Mouse (Mus musculus): ENCODE measurements around the gene Mthfsd. TPM values are rescaled to one million over a fixed set of nuclear protein-coding genes. Genes with fewer than 3 reads are reported as not detected.

The Mthfsd gene
- polyA plus RNA-seq, 1 experiment from 2014 or later = 29.7 TPM

DNA sequence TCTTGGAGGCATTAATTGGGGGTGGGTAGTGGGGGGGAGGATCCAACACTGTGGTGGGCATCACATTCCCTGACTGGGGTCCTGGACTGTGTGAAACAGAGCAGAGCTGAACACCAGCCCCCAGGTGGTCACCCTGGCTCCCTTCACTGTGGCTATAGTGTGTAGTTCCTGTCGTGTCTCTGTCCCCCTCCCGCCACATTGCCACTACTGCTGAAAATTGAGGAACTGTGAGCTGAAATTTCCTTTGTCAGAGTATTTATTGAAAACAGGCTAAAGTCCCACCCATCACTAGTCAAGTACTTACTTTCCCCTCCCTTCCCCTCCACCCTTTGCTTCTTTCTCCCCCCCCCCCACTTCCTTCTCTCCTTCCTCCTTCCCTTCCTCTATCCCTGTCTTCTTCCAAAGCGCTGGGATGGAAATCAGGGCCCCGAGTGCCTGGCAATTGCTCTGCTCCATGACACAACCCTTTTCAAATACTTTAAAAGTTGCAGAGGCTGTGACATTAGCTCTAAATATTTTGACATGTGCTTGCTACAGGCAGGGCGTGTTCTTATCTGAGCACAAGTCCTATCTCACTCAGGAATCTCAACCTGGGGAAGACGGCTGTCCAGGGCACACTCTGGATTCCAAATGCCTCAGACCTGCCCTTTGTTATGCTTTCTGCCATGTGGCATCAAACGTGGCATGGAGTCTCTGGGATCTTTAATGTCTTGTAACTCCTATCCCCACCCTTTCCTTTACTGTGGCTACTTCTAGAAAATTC lies 3.1 kb upstream of the Mthfsd start:
- Histone ChIP-seq H3K27me3 (peaks cover 32% of the 10 kb centered on the region), H3K4me1 (replicated peaks) (peaks cover 42% of the 10 kb centered on the region), H3K9ac (no peak overlapping the region), H3K27ac (no peak overlapping the region), H3K36me3 (no peaks in the 10 kb centered on the region), H3K9me3 (replicated peaks) (no peaks in the 10 kb centered on the region), H3K4me2 (no peak overlapping the region), H3K4me3 (no peak overlapping the region)
- 41% methylated on average over 7 of the region's 7 CpGs for WGBS
- ATAC-seq (replicated peaks; ENCODE audit: insufficient number of reproducible peaks, insufficient read depth, low FRiP score, low read depth) = no peak

DNA sequence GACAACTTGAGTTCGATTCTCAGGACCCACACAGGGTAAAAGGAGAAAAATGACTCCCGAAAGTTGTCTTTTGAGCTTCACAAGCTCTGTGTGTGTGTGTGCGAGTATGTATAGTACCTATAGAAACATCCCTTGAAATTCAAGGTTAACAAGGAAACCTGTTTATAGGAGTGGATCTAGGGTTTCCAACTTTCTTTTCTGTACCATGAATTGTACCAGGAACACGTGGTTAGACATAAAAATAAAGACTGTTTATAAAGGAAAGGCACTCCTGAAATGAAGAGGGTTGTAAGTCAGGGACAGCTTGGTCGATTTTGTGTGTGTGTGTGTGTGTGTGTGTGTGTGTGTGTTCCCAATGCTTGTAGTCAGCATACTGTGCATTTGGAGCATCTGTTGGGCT lies 465 bp upstream of the Mthfsd start:
- H3K27me3 ChIP-seq = peaks cover 10% of the 10 kb centered on the region
- H3K4me1 ChIP-seq (replicated peaks) = peaks cover 38% of the 10 kb centered on the region
- peak overlapping the region; percentile 73 for H3K27ac ChIP-seq
- H3K4me3 ChIP-seq = peak overlapping the region; percentile 87
- H3K9ac ChIP-seq = peak overlapping the region; percentile 87
- 14% methylated on average over 5 of the region's 5 CpGs for WGBS
- H3K9me3 ChIP-seq (replicated peaks) = no peaks in the 10 kb centered on the region
- no peak for ATAC-seq (replicated peaks; ENCODE audit: insufficient number of reproducible peaks, insufficient read depth, low FRiP score, low read depth)
- H3K36me3 ChIP-seq = peaks cover 8% of the 10 kb centered on the region
- H3K4me2 ChIP-seq = peak overlapping the region; percentile 77

DNA sequence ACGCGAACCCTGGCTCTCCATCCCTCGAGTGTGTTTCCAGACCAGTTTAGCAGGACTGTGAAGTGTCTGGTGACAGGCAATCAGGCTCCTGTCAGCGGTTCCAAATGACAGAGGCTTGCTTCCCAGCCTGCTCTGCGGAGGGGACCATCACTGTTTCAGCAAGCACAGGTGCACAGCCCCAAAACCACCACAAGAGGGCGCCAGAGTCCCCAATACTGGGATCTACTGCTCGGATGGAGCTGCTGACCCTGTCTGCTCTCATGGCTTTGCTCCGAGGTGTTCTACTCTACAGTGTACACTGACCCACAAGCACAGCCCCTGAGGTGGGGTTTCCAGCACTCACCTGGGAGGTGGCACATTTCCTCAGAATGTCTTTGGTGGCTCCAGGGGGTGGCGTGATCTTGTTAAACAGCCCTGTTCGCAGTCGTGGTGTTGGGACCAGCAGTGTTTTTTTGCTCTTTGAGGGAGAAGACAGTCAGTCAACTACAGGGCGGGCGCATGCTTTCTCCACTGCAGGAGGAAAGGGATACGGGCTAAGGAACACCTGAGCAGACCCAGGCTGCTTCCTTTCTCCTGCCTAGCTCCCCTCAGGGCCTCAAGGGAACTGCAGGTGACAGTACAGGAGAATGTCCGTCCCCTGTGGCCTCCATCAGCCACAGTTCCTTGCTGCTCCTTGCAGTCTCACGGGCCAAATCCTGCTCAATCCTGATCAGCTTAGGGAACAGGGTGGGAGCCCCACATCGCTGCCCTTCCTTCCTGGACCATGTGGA lies 4.0 kb downstream of the Mthfsd start:
- no peak overlapping the region for H3K9ac ChIP-seq
- no peak overlapping the region for H3K27ac ChIP-seq
- no peak overlapping the region for H3K4me3 ChIP-seq
- ATAC-seq (replicated peaks; ENCODE audit: insufficient number of reproducible peaks, insufficient read depth, low FRiP score, low read depth) = peak; percentile 60
- H3K36me3 ChIP-seq = peaks cover 45% of the 10 kb centered on the region
- WGBS = 41% methylated on average over 17 of the region's 17 CpGs
- no peaks in the 10 kb centered on the region for H3K9me3 ChIP-seq (replicated peaks)
- H3K27me3 ChIP-seq = peaks cover 10% of the 10 kb centered on the region; the same call in 1 of the 2 replicates
- H3K4me1 ChIP-seq (replicated peaks) = peaks cover 33% of the 10 kb centered on the region
- H3K4me2 ChIP-seq = no peak overlapping the region

DNA sequence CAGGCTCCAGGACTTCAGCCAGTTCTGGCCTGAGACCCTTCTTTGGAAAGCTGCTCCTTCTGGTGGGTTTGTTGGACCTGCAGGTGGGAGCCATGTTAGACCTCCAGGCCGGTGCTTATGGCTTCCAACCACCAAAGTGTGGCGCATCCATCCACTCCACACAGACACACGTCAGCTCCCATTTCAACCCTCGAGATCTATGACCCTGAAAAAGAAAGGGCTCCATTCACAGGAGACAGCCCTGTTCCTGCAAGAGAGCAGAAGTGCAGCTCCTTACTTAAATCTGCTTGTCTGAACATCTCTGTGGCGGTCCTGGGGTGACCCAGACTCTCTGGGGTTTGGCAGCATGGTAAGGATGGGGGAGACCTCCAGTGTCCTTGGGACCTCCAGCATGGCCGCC lies 14.7 kb downstream of the Mthfsd start:
- 64% methylated on average over 6 of the region's 6 CpGs for WGBS
- no peak overlapping the region for H3K4me3 ChIP-seq
- H3K4me2 ChIP-seq = no peak overlapping the region
- H3K9me3 ChIP-seq (replicated peaks) = no peaks in the 10 kb centered on the region
- peaks cover 13% of the 10 kb centered on the region; the same call in 1 of the 2 replicates for H3K36me3 ChIP-seq
- no peak overlapping the region for H3K27ac ChIP-seq
- peaks cover 60% of the 10 kb centered on the region for H3K27me3 ChIP-seq
- ATAC-seq (replicated peaks; ENCODE audit: insufficient number of reproducible peaks, insufficient read depth, low FRiP score, low read depth) = no peak; the same call in 1 of the 2 replicates
- peaks cover 13% of the 10 kb centered on the region; the same call in 1 of the 2 replicates for H3K4me1 ChIP-seq (replicated peaks)
- no peak overlapping the region for H3K9ac ChIP-seq

DNA sequence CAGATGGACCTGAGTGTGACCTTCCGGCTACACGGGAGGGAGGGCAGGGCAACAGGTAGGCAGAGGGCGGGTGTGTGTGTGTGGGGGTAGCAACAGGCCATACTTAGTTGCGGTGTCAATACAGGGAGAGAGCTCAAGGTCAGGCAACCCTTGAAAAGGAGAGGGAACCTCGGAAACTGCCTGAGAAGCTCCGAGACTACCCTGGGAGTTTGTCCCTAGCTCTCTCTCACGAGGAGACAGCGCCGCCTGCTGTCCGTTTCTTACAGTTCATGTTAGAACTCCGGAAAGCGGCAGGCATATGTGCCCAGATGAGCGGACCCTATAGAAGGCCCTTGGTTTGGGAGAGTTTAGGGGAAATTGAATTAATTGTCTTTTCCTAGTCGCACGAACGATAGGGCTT lies 15.6 kb downstream of the Mthfsd start:
- ATAC-seq (replicated peaks; ENCODE audit: insufficient number of reproducible peaks, insufficient read depth, low FRiP score, low read depth) = no peak
- H3K4me1 ChIP-seq (replicated peaks) = peaks cover 13% of the 10 kb centered on the region; the same call in 1 of the 2 replicates
- WGBS = 2% methylated on average over 16 of the region's 16 CpGs
- H3K27me3 ChIP-seq = peaks cover 68% of the 10 kb centered on the region
- peaks cover 5% of the 10 kb centered on the region; the same call in 1 of the 2 replicates for H3K36me3 ChIP-seq
- H3K4me2 ChIP-seq = peak overlapping the region; percentile 31; the same call in 1 of the 2 replicates
- no peak overlapping the region for H3K27ac ChIP-seq
- H3K4me3 ChIP-seq = no peak overlapping the region
- no peaks in the 10 kb centered on the region for H3K9me3 ChIP-seq (replicated peaks)
- H3K9ac ChIP-seq = no peak overlapping the region

DNA sequence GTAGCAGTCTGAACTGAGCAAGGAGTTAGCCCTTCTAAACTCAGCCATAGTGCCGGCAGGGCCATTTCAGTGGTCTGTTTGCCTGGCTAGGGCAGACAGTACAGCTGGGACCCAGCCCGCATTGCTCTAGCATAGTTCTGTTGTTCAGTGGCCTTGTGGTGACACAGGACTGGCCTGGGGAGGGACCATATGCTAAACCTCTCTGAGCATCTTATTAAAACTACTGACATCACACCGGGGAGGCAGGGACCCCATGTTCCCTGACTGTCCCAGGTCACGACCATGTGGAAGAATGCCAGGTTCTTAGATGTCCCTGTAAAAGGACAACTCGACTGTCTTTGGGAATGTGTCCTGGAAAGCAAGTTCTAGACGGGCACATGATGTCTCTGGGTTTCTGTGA lies 16.1 kb downstream of the Mthfsd start:
- no peak for ATAC-seq (replicated peaks; ENCODE audit: insufficient number of reproducible peaks, insufficient read depth, low FRiP score, low read depth)
- WGBS = 23% methylated on average over 6 of the region's 6 CpGs

DNA sequence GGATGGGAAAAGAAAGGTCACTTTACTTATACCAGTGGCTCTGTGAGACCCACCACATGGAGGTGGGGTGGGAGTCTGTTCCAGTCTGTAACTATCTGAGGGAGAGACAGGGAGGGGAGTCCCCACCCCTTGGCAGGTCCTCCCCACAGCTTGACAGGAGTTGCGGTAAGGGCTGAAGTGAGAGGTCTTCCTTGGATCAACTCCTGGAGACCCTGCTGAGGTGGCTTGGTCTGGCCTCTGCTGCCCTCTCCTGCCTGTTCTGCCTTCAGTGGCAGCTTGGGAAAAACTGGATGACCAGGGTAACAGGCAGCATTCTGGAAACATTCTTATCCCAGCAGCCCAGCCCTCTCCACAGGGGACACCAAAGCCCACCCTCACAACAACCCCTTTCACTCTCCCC lies 17.5 kb downstream of the Mthfsd start:
- H3K4me1 ChIP-seq (replicated peaks) = peaks cover 13% of the 10 kb centered on the region; the same call in 1 of the 2 replicates
- WGBS = 0% methylated on average over 1 of the region's 1 CpGs
- peaks cover 88% of the 10 kb centered on the region for H3K27me3 ChIP-seq
- no peak overlapping the region for H3K9ac ChIP-seq
- H3K9me3 ChIP-seq (replicated peaks) = no peaks in the 10 kb centered on the region
- H3K36me3 ChIP-seq = no peaks in the 10 kb centered on the region
- no peak overlapping the region for H3K27ac ChIP-seq
- ATAC-seq (replicated peaks; ENCODE audit: insufficient number of reproducible peaks, insufficient read depth, low FRiP score, low read depth) = no peak
- no peak overlapping the region for H3K4me3 ChIP-seq
- H3K4me2 ChIP-seq = no peak overlapping the region

More for the DNA sequence above, 16.1 kb downstream of the Mthfsd start:
- Histone ChIP-seq H3K27ac (no peak overlapping the region), H3K36me3 (peaks cover 3% of the 10 kb centered on the region; the same call in 1 of the 2 replicates), H3K9me3 (replicated peaks) (no peaks in the 10 kb centered on the region), H3K4me2 (no peak overlapping the region; the same call in 1 of the 2 replicates), H3K4me3 (no peak overlapping the region), H3K4me1 (replicated peaks) (peaks cover 13% of the 10 kb centered on the region; the same call in 1 of the 2 replicates), H3K27me3 (peaks cover 73% of the 10 kb centered on the region), H3K9ac (no peak overlapping the region)

DNA sequence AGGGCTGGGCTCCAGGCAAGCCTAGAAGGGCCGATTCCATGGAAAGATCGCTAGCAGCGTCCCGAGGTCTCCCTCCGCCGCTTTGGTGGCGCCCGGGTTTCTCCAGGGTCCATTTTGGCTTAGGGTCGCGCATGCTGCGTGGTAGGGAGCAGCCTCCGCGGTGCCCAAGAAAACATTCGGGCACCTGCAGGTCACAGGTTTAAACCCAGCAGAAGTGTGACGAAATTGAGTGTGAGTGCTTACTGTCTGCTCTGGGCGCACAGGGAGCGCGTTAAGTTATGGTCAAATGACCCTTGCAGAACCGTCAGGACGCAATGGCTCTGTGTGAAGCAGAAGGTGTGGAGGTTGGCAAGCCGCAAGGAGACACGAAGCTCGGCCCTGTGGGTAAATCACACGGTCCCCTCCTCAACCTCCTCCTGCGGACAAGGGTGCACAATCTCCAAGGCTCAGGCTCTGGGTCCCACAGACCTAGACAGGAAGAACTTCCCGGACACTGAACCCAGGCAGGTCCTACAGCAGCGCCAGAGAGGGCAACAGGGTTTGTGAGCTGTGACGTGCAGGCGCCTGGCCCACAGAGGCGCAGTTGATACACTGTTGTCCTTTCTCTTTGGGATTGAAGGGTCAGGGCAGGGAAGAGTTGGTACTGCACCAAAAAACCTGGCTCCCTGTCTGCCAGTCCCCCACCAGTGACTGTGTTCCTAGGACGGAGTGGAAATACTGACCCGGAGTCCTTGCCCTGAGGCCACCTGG lies 18.4 kb downstream of the Mthfsd start:
- 13% methylated on average over 32 of the region's 32 CpGs for WGBS
- H3K36me3 ChIP-seq = no peaks in the 10 kb centered on the region
- no peak for ATAC-seq (replicated peaks; ENCODE audit: insufficient number of reproducible peaks, insufficient read depth, low FRiP score, low read depth)
- H3K27me3 ChIP-seq = peaks cover 97% of the 10 kb centered on the region
- peak overlapping the region; percentile 30; the same call in 1 of the 2 replicates for H3K4me2 ChIP-seq
- H3K4me1 ChIP-seq (replicated peaks) = peaks cover 17% of the 10 kb centered on the region
- H3K4me3 ChIP-seq = peak overlapping the region; percentile 20
- H3K9me3 ChIP-seq (replicated peaks) = no peaks in the 10 kb centered on the region
- no peak overlapping the region for H3K9ac ChIP-seq
- no peak overlapping the region for H3K27ac ChIP-seq

DNA sequence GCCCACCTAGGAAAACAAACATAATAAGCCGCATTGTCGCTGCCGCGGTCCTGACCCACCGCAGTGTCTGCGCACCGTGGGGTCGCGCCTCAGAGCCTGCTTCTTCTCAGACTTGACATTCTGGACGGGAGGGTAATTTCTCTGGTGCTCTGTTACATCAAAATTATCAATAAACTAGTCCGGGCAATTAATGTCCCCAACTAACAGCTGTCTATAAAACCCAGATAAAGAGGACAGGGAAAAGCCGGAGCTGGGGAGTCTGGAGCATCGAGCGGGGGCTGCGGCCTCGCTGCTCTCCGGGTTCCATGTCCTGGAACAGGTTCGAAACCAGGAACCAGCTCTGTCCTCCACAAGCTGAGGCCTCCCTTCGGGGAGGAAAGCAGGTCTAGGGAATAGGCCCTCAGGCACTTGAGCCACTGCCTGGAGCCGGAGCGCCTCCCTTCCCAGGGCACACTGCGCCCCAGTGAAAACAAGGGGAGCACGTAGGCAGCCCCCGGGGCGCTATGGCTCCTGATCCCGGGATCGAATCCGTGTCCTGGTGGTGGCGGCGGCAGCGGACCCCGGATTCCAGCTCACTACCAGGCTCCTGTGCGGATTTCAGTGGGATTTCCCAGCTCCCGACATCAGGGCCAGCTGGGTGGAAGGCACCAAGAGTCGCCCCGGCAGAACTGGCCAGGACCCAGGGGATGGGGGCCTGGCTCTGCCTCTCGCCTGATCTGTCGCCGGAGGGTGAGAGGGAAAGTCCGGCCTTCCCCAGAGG lies 19.1 kb downstream of the Mthfsd start:
- no peak overlapping the region for H3K9ac ChIP-seq

DNA sequence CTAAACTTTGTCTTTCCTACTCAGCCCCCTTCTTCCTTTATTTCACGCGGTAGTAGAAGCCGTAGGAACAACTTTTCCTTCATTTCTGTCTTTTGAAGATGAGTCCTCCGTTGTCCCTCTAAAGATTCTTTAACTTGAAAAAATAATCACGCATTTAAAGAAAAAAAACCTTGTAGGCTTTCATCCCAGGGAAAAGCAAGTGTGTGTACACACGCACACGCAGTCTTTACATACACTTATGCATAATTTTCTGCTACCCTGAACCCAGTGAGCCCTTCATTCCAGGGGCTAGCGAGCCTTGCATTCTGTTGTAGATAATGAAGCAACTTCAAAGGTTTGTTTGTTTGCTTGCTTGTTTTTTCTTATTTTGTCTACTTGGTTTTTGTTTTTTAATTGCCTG lies 19.9 kb downstream of the Mthfsd start:
- peaks cover 98% of the 10 kb centered on the region for H3K27me3 ChIP-seq
- WGBS = 15% methylated on average over 8 of the region's 8 CpGs
- H3K36me3 ChIP-seq = no peaks in the 10 kb centered on the region
- H3K4me2 ChIP-seq = no peak overlapping the region
- ATAC-seq (replicated peaks; ENCODE audit: insufficient number of reproducible peaks, insufficient read depth, low FRiP score, low read depth) = no peak
- H3K4me3 ChIP-seq = peak overlapping the region; percentile 20; the same call in 1 of the 2 replicates
- no peaks in the 10 kb centered on the region for H3K9me3 ChIP-seq (replicated peaks)
- H3K9ac ChIP-seq = no peak overlapping the region
- H3K27ac ChIP-seq = no peak overlapping the region
- H3K4me1 ChIP-seq (replicated peaks) = peaks cover 30% of the 10 kb centered on the region

More for the DNA sequence above, 19.1 kb downstream of the Mthfsd start:
- Histone ChIP-seq H3K4me1 (replicated peaks) (peaks cover 24% of the 10 kb centered on the region), H3K36me3 (no peaks in the 10 kb centered on the region), H3K9me3 (replicated peaks) (no peaks in the 10 kb centered on the region), H3K4me2 (peak overlapping the region; percentile 30; the same call in 1 of the 2 replicates), H3K27ac (no peak overlapping the region), H3K27me3 (peaks cover 98% of the 10 kb centered on the region), H3K4me3 (peak overlapping the region; percentile 20)
- no peak for ATAC-seq (replicated peaks; ENCODE audit: insufficient number of reproducible peaks, insufficient read depth, low FRiP score, low read depth)
- WGBS = 6% methylated on average over 40 of the region's 40 CpGs
